Mouse (Mus musculus) activated CD4-positive, CD25-positive, alpha-beta regulatory T cell, adult 4 months (primary cell): ENCODE measurements around the gene Cdkn1c. TPM values are rescaled to one million over a fixed set of nuclear protein-coding genes. Genes with fewer than 3 reads are reported as not detected.
A peak's percentile ranks its signal among the peaks of the same experiment; 100 is the strongest.

Experiments
- ATAC-seq: one replicate; pipeline ENCODE4 v1.8.0; 2017
- polyA plus RNA-seq, 2 experiments: library from polyadenylated mRNA; unstranded; fragments of 100-300 nt; shearing (Covaris generic); gene quantifications; one replicate each; pipeline ENCODE4 v1.2.1; 2017

The Cdkn1c gene
- polyA plus RNA-seq, 2 experiments from 2014 or later, result 0.24 to 0.41 TPM

GRCm38 (mm10) chr7:143473347-143474101 is 12.7 kb upstream of the Cdkn1c start, which contains the start of gene Slc22a18:
Gene Slc22a18 (plus strand): TSS chr7:143473736.
- no peak for ATAC-seq

- no peak for ATAC-seq
Measured at GRCm38 (mm10) chr7:143469946-143470345, 9.1 kb upstream of the Cdkn1c start.

GRCm38 (mm10) chr7:143467714-143468113 is 6.9 kb upstream of the Cdkn1c start:
- ATAC-seq, result no peak

- ATAC-seq, result peak; percentile 50
Measured at GRCm38 (mm10) chr7:143466099-143466677, 5.3 kb upstream of the Cdkn1c start.

- no peak for ATAC-seq
Measured at GRCm38 (mm10) chr7:143464811-143465560, 4.1 kb upstream of the Cdkn1c start.

GRCm38 (mm10) chr7:143463865-143464415 is 3.1 kb upstream of the Cdkn1c start:
- no peak for ATAC-seq

GRCm38 (mm10) chr7:143462516-143462915 is 1.7 kb upstream of the Cdkn1c start:
- ATAC-seq, result no peak

- ATAC-seq, result no peak
Measured at GRCm38 (mm10) chr7:143461920-143462319, 1.1 kb upstream of the Cdkn1c start.

GRCm38 (mm10) chr7:143461294-143461870 is 532 bp upstream of the Cdkn1c start:
- no peak for ATAC-seq

GRCm38 (mm10) chr7:143460217-143460834 is 524 bp downstream of the Cdkn1c start:
- no peak for ATAC-seq

- ATAC-seq, result no peak
Measured at GRCm38 (mm10) chr7:143459332-143460211, 1.3 kb downstream of the Cdkn1c start.

GRCm38 (mm10) chr7:143458963-143459331 is 1.9 kb downstream of the Cdkn1c start:
- no peak for ATAC-seq

GRCm38 (mm10) chr7:143447130-143447529 is 13.7 kb downstream of the Cdkn1c start:
- no peak for ATAC-seq

- ATAC-seq, result no peak
Measured at GRCm38 (mm10) chr7:143445651-143446460, 15.0 kb downstream of the Cdkn1c start.

GRCm38 (mm10) chr7:143444955-143445648 is 15.7 kb downstream of the Cdkn1c start:
- no peak for ATAC-seq

GRCm38 (mm10) chr7:143444580-143444954 is 16.3 kb downstream of the Cdkn1c start:
- no peak for ATAC-seq

- ATAC-seq, result no peak
Measured at GRCm38 (mm10) chr7:143438965-143439364, 21.9 kb downstream of the Cdkn1c start.

GRCm38 (mm10) chr7:143437894-143438581 is 22.8 kb downstream of the Cdkn1c start:
- ATAC-seq, result no peak

GRCm38 (mm10) chr7:143437231-143437893 is 23.5 kb downstream of the Cdkn1c start:
- no peak for ATAC-seq
